Mouse (Mus musculus) forebrain, embryonic 14.5 days (tissue): ENCODE measurements around the gene Esrrg. TPM values are rescaled to one million over a fixed set of nuclear protein-coding genes. Genes with fewer than 3 reads are reported as not detected.

ENCODE experiments used
- ATAC-seq: fragments of 200-750 bp; cut with Nextera tagmentation; 2 replicates; pipeline ENCODE4 v1.8.0; 2017; ENCODE audit warnings: mild to moderate bottlenecking, moderate library complexity
- DNase-seq: peaks from one replicate; pipeline ENCODE4 v3.0.0-alpha.2; 2015; ENCODE audit warnings: low spot score
- H3K27ac ChIP-seq: fragments of 300-500 bp; sonication (generic); 2 replicates; pipeline ENCODE4 v1.5.1; 2014; ENCODE audit warnings: low read depth, mild to moderate bottlenecking, control low read depth, low read length, moderate library complexity
- H3K27me3 ChIP-seq: fragments of 300-500 bp; sonication (generic); replicated peaks from 2 replicates; pipeline ENCODE4 v1.6.1; 2014; ENCODE audit warnings: low read length, control low read depth, mixed read lengths; ENCODE audit not compliant: control insufficient read depth, insufficient read depth
- H3K36me3 ChIP-seq: fragments of 300-500 bp; sonication (generic); 2 replicates; pipeline ENCODE4 v1.6.1; 2014; ENCODE audit warnings: low read length, control low read depth; ENCODE audit not compliant: control insufficient read depth, insufficient read depth
- H3K4me1 ChIP-seq: fragments of 300-500 bp; sonication (generic); 2 replicates; pipeline ENCODE4 v1.6.1; 2014; ENCODE audit warnings: antibody characterized with exemption, low read length, control low read depth; ENCODE audit not compliant: control insufficient read depth, insufficient read depth
- H3K4me2 ChIP-seq: fragments of 300-500 bp; sonication (generic); 2 replicates; pipeline ENCODE4 v1.6.1; 2014; ENCODE audit warnings: mild to moderate bottlenecking, control low read depth, low read length
- H3K4me3 ChIP-seq: fragments of 300-500 bp; sonication (generic); 2 replicates; pipeline ENCODE4 v1.5.1; 2014; ENCODE audit warnings: low read depth, low read length, control low read depth
- H3K9ac ChIP-seq: fragments of 300-500 bp; sonication (generic); 2 replicates; pipeline ENCODE4 v1.6.1; 2014; ENCODE audit warnings: mild to moderate bottlenecking, low read length, control low read depth, moderate library complexity
- H3K9me3 ChIP-seq: fragments of 300-500 bp; sonication (generic); replicated peaks from 2 replicates; pipeline ENCODE4 v1.6.1; 2016; ENCODE audit warnings: low read length, control low read depth, mixed read lengths; ENCODE audit not compliant: control insufficient read depth
- WGBS: fragments of 180-500 bp; shearing (Covaris S2); extraction: QIAGEN DNeasy Blood & Tissue Kit; methylation state at CpG from one replicate; pipeline ENCODE4 v1.1.7; 2014; 5-methylcytosine and 5-hydroxymethylcytosine counted together
- polyA plus RNA-seq: library from polyadenylated mRNA; unstranded; fragments of >200 nt; fragmentation: Nextera tagmentation; extraction: Ambion mirVana; gene quantifications from 2 replicates; pipeline ENCODE4 v1.2.1, GENCODE M21; 2014

The Esrrg gene
- polyA plus RNA-seq, 1 experiment from 2014 or later, result 9.8 TPM

DNA sequence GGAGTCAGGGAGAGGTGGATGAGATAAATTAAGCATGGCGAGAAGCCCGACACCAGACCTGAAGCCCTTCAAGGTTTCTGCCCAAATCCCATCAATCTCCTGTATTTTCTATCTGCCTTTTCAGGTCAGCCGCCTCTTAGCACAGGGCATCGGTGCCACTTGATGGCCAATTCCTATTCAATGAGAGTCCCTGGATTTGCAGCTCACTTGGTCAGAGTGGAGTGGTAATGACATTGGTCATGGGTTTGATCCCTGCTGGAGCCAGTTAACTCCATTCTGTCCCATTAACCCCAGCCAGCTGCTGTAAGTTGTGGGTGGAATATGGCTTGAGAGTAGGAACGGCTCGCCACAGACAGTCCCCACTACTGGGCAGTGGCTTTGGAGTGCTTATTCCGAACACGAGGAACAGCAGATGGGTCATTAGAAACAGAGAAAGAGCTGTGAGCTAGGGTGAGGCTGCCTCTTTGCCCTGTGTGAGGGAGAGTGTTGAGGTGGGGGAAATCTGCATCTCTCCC is 101.9 kb downstream of the Esrrg start:
- Histone ChIP-seq H3K27ac (no peak overlapping the region), H3K27me3 (no peaks in the 10 kb centered on the region), H3K9me3 (no peaks in the 10 kb centered on the region), H3K4me2 (no peak overlapping the region), H3K9ac (no peak overlapping the region), H3K4me1 (peaks cover 3% of the 10 kb centered on the region; the same call in 1 of the 2 replicates), H3K4me3 (no peak overlapping the region), H3K36me3 (no peaks in the 10 kb centered on the region)
- no peak for ATAC-seq
- 85% methylated on average over 8 of the region's 8 CpGs for WGBS
- DNase-seq, result no peak

DNA sequence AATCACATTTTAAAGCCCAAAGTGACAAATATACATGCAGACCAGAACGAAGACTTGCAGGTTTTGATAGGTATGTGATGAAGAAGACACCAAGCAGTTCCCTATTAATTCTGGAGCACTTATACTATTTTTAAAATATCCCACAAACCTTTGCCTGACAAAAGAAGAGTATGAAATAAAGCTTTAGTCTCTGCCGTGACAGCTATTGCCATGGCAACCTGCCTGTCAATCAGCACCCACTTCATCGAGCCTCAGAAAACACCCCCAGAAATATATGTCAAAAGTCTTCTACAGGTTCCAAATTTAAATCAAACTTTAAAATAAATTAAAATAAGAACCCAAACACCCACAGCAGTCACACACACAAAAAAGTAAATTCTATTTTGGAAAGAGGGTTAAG is 112.4 kb downstream of the Esrrg start:
- DNase-seq, result no peak
- WGBS, result 61% methylated on average over 3 of the region's 3 CpGs
- H3K9me3 ChIP-seq, result no peaks in the 10 kb centered on the region

DNA sequence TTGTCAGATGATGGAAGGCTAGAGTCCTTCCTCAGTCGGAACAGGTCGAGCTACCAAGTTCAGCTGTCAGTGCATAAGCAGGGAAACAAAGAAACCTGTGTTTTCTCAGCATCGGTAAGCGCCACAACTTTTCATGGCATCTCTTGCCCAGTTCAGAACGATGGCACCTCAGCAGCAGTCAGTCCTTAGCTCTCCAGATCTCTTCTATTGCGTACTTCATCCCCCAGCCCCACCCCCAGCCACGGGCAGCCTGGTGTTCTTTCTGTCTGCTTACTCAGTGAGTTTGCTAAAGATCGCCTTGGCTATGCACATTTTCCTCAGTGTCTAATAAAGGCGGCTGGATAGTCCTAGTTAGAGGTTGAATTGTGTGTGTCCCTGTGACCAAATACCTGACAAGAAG is 113.4 kb downstream of the Esrrg start:
- ATAC-seq (no peak), DNase-seq (no peak)
- no peak overlapping the region for H3K9ac ChIP-seq
- no peaks in the 10 kb centered on the region for H3K36me3 ChIP-seq
- H3K27ac ChIP-seq, result no peak overlapping the region
- H3K9me3 ChIP-seq, result no peaks in the 10 kb centered on the region
- H3K27me3 ChIP-seq, result no peaks in the 10 kb centered on the region
- H3K4me1 ChIP-seq, result no peaks in the 10 kb centered on the region
- no peak overlapping the region for H3K4me3 ChIP-seq
- WGBS, result 55% methylated on average over 9 of the region's 9 CpGs
- H3K4me2 ChIP-seq, result no peak overlapping the region

More for the DNA sequence above, 112.4 kb downstream of the Esrrg start:
- H3K36me3 ChIP-seq, result no peaks in the 10 kb centered on the region
- no peak overlapping the region for H3K4me2 ChIP-seq
- no peak for ATAC-seq
- H3K4me3 ChIP-seq, result no peak overlapping the region
- no peaks in the 10 kb centered on the region for H3K4me1 ChIP-seq
- no peaks in the 10 kb centered on the region for H3K27me3 ChIP-seq
- no peak overlapping the region for H3K27ac ChIP-seq
- H3K9ac ChIP-seq, result no peak overlapping the region

DNA sequence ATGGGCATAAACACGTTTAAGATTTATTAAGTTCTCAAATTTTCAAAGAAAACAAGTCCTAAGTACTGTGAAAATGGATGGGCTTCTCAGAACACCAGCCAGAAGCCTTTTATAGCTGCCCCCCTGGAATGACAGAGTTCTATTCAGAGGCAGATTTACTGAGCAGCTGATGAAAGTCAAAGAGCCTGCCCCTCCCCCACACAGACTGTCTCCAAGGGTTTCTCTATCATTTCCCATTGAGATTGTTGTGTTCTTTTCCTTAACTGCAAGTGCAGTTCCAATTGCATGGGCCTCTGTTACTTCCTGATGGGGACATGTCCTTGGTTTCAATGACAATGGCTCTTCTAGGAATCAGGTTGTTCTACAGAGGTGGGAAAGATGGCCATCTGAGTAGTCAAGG is 116.1 kb downstream of the Esrrg start:
- Histone ChIP-seq H3K4me2 (no peak overlapping the region), H3K4me1 (no peaks in the 10 kb centered on the region), H3K27me3 (no peaks in the 10 kb centered on the region), H3K9ac (no peak overlapping the region), H3K27ac (no peak overlapping the region), H3K9me3 (no peaks in the 10 kb centered on the region), H3K36me3 (no peaks in the 10 kb centered on the region), H3K4me3 (no peak overlapping the region)
- no peak for DNase-seq
- ATAC-seq, result no peak
- WGBS, result 35% methylated on average over 1 of the region's 1 CpGs

DNA sequence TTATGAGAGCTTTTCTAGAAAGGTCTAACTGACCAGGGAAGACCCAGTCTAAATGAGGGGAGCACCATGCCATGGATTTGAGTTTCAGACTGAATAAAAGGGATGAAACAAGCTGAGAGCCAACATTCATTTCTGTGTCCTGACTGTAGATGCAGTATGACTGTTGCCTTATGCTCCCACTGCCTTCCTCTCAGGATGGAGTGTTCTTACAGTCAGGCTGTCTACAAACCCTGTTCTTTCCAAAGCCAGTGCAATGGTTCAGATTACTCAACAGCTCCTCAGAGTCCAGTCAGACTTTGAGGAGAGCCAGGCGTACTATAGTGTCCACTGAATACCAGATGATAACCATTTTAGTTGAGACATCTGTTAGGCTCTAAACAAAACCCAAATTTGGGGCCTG is 116.8 kb downstream of the Esrrg start:
- Histone ChIP-seq H3K4me3 (no peak overlapping the region), H3K9me3 (no peaks in the 10 kb centered on the region), H3K4me1 (no peaks in the 10 kb centered on the region), H3K27ac (no peak overlapping the region), H3K4me2 (no peak overlapping the region), H3K9ac (no peak overlapping the region), H3K27me3 (no peaks in the 10 kb centered on the region), H3K36me3 (no peaks in the 10 kb centered on the region)
- 92% methylated on average over 1 of the region's 1 CpGs for WGBS
- no peak for ATAC-seq
- no peak for DNase-seq

DNA sequence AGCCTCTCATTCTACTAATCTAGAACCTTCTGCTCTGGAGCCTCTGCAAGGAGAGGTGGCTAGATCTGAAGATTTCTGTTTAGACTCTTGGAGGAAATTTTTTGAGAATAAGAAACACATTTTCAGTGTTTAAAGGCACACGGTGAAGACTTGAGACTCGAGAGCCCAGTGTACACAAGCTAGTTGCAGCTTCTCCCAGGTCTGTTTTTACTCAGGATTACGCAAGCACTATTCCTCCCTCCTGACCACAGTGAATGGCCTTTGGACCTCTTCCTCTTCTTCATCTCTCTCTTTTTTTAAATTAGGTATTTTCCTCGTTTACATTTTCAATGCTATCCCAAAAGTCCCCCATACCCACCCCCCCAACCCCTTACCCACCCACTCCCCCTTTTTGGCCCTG is 122.6 kb downstream of the Esrrg start:
- Histone ChIP-seq H3K4me3 (no peak overlapping the region), H3K27me3 (no peaks in the 10 kb centered on the region), H3K36me3 (no peaks in the 10 kb centered on the region), H3K9me3 (no peaks in the 10 kb centered on the region), H3K4me1 (no peaks in the 10 kb centered on the region), H3K27ac (no peak overlapping the region), H3K4me2 (no peak overlapping the region), H3K9ac (no peak overlapping the region)
- ATAC-seq, result no peak
- WGBS, result 87% methylated on average over 4 of the region's 4 CpGs
- DNase-seq, result no peak

DNA sequence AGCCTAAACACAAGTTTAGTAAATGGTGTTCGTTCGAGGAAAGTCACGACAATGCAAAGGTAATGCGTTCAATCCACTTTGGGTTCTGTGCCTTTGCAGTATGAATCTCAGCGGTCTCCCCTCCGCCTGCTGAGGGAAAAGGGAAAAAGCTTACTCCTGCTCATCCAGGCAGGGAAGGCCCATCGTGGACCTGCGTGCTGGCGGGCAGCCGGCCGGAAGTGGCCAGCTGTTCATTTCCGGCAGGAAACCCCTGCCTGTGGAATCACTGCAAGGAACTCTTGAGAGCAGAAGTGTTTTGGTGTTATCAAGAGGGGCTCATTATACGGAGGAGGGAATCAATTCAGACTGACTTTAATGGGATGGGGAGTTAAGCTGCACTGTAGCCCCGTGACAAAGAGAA is 127.9 kb downstream of the Esrrg start:
- peaks cover 3% of the 10 kb centered on the region; the same call in 1 of the 2 replicates for H3K4me1 ChIP-seq
- H3K27me3 ChIP-seq, result no peaks in the 10 kb centered on the region
- H3K9me3 ChIP-seq, result no peaks in the 10 kb centered on the region
- DNase-seq, result no peak
- no peak for ATAC-seq
- H3K36me3 ChIP-seq, result no peaks in the 10 kb centered on the region
- H3K9ac ChIP-seq, result no peak overlapping the region
- no peak overlapping the region for H3K4me2 ChIP-seq
- no peak overlapping the region for H3K4me3 ChIP-seq
- WGBS, result 51% methylated on average over 14 of the region's 14 CpGs
- H3K27ac ChIP-seq, result no peak overlapping the region

DNA sequence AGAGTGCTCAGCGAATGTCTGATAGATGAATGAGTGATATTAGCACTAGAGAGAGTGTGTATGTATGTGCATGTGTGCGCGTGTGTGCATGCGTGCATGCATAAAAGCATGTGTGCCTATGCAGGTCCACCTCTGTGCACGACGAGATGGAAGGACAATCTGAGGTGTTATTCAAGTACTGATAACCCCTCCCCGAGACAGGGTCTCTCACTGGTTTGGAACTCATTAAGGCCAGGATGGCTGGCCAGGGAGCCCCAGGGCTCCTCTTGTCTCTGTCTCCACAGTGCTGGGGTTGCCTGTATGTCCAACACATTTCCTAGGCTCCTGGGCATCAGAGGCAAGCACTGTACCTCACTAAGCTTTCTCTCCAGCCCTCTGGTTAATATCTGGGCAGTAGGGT is 128.7 kb downstream of the Esrrg start:
- H3K27ac ChIP-seq, result no peak overlapping the region
- DNase-seq (no peak), ATAC-seq (no peak)
- WGBS, result 92% methylated on average over 7 of the region's 7 CpGs
- H3K9ac ChIP-seq, result no peak overlapping the region
- H3K27me3 ChIP-seq, result no peaks in the 10 kb centered on the region
- no peaks in the 10 kb centered on the region for H3K36me3 ChIP-seq
- no peaks in the 10 kb centered on the region for H3K9me3 ChIP-seq
- H3K4me2 ChIP-seq, result no peak overlapping the region
- H3K4me3 ChIP-seq, result no peak overlapping the region
- H3K4me1 ChIP-seq, result peaks cover 3% of the 10 kb centered on the region; the same call in 1 of the 2 replicates

DNA sequence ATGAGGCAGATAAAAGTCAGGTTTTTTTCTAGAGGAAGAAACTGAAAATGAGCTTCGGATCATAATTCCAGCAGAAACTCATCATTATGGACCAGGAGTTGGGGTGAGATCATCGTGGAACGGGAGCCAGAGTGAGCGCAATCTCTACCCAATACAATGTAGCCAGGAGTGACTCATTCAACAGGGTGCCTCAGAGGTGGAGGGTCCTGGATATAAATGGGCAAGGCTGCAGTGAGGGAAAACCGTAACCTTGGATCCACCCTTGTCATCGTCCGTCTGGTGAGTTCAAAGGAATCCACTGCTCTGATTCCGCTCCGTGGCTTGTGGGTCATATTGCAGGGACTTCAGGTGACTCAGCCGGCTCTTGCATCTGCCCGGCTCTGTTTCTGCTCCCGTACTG is 131.9 kb downstream of the Esrrg start:
- no peak overlapping the region for H3K4me3 ChIP-seq
- H3K27ac ChIP-seq, result no peak overlapping the region
- H3K9ac ChIP-seq, result no peak overlapping the region
- no peaks in the 10 kb centered on the region for H3K27me3 ChIP-seq
- no peaks in the 10 kb centered on the region for H3K9me3 ChIP-seq
- 82% methylated on average over 12 of the region's 12 CpGs for WGBS
- no peaks in the 10 kb centered on the region for H3K36me3 ChIP-seq
- peaks cover 3% of the 10 kb centered on the region; the same call in 1 of the 2 replicates for H3K4me1 ChIP-seq
- DNase-seq (no peak), ATAC-seq (no peak)
- no peak overlapping the region for H3K4me2 ChIP-seq
